Mouse (Mus musculus): ENCODE results near the gene Sri.

GRCm38 (mm10) chr5:7997086-7997485, 48.8 kb upstream of the Sri start:
- no peak for TF ChIP-seq CTCF (IDR thresholded peaks at IDR 0.05; ENCODE audit: control insufficient read depth, insufficient read depth, insufficient replicate concordance, low read depth, low read length)
- no peak for TF ChIP-seq POLR2A (IDR thresholded peaks at IDR 0.05; ENCODE audit: control insufficient read depth, low read depth, low read length)

Data from testis, adult 2 months (tissue).